Mouse (Mus musculus): ENCODE data around the gene Cnksr3.

Cnksr3 gene

GRCm38 (mm10) chr10:7176205-7176910, 35.7 kb downstream of the Cnksr3 start:
- TF ChIP-seq CTCF (conservative IDR thresholded peaks at IDR 0.05; ENCODE audit: low read length) (no peak), POU5F1 (IDR thresholded peaks at IDR 0.05; ENCODE audit: borderline replicate concordance, low read length) (no peak), NANOG (IDR thresholded peaks at IDR 0.05; ENCODE audit: borderline replicate concordance, low read length) (no peak)
- no peaks in the 10 kb centered on the region for H3K27me3 ChIP-seq (ENCODE audit: insufficient read depth, low read length)
- peaks cover 8% of the 10 kb centered on the region; the same call in 1 of the 2 replicates for H3K4me1 ChIP-seq (replicated peaks; ENCODE audit: low read depth, low read length)
- H3K9me3 ChIP-seq (ENCODE audit: low read length) = no peaks in the 10 kb centered on the region
- no peaks in the 10 kb centered on the region for H3K36me3 ChIP-seq (ENCODE audit: insufficient read depth, low read length)
- no peak overlapping the region for H3K4me3 ChIP-seq (replicated peaks; ENCODE audit: low read length)

GRCm38 (mm10) chr10:7174480-7174879, 37.6 kb downstream of the Cnksr3 start:
- H3K4me1 ChIP-seq (replicated peaks; ENCODE audit: low read depth, low read length) = peaks cover 6% of the 10 kb centered on the region; the same call in 1 of the 2 replicates
- peaks cover 2% of the 10 kb centered on the region; the same call in 1 of the 2 replicates for H3K9me3 ChIP-seq (ENCODE audit: low read length)
- H3K27me3 ChIP-seq (ENCODE audit: insufficient read depth, low read length) = no peaks in the 10 kb centered on the region
- H3K4me3 ChIP-seq (replicated peaks; ENCODE audit: low read length) = no peak overlapping the region
- H3K36me3 ChIP-seq (ENCODE audit: insufficient read depth, low read length) = no peaks in the 10 kb centered on the region
- TF ChIP-seq CTCF (conservative IDR thresholded peaks at IDR 0.05; ENCODE audit: low read length) = no peak
- TF ChIP-seq POU5F1 (IDR thresholded peaks at IDR 0.05; ENCODE audit: borderline replicate concordance, low read length) = no peak
- no peak for TF ChIP-seq NANOG (IDR thresholded peaks at IDR 0.05; ENCODE audit: borderline replicate concordance, low read length)

GRCm38 (mm10) chr10:7173098-7173497, 38.9 kb downstream of the Cnksr3 start:
- no peaks in the 10 kb centered on the region for H3K27me3 ChIP-seq (ENCODE audit: insufficient read depth, low read length)
- H3K36me3 ChIP-seq (ENCODE audit: insufficient read depth, low read length) = no peaks in the 10 kb centered on the region
- H3K4me3 ChIP-seq (replicated peaks; ENCODE audit: low read length) = no peak overlapping the region
- H3K4me1 ChIP-seq (replicated peaks; ENCODE audit: low read depth, low read length) = no peaks in the 10 kb centered on the region; the same call in 1 of the 2 replicates
- TF ChIP-seq POU5F1 (IDR thresholded peaks at IDR 0.05; ENCODE audit: borderline replicate concordance, low read length) = no peak
- peaks cover 8% of the 10 kb centered on the region for H3K9me3 ChIP-seq (ENCODE audit: low read length)

GRCm38 (mm10) chr10:7170434-7170833, 41.6 kb downstream of the Cnksr3 start:
- Histone ChIP-seq H3K27me3 (ENCODE audit: insufficient read depth, low read length) (no peaks in the 10 kb centered on the region), H3K36me3 (ENCODE audit: insufficient read depth, low read length) (no peaks in the 10 kb centered on the region), H3K4me3 (replicated peaks; ENCODE audit: low read length) (no peak overlapping the region), H3K9me3 (ENCODE audit: low read length) (peaks cover 8% of the 10 kb centered on the region), H3K4me1 (replicated peaks; ENCODE audit: low read depth, low read length) (no peaks in the 10 kb centered on the region; the same call in 1 of the 2 replicates)
- TF ChIP-seq CTCF (conservative IDR thresholded peaks at IDR 0.05; ENCODE audit: low read length) = no peak
- TF ChIP-seq NANOG (IDR thresholded peaks at IDR 0.05; ENCODE audit: borderline replicate concordance, low read length) = no peak
- no peak for TF ChIP-seq POU5F1 (IDR thresholded peaks at IDR 0.05; ENCODE audit: borderline replicate concordance, low read length)

- H3K4me3 ChIP-seq (replicated peaks; ENCODE audit: low read length) = no peak overlapping the region
- H3K4me1 ChIP-seq (replicated peaks; ENCODE audit: low read depth, low read length) = no peaks in the 10 kb centered on the region
- no peaks in the 10 kb centered on the region for H3K36me3 ChIP-seq (ENCODE audit: insufficient read depth, low read length)
- no peaks in the 10 kb centered on the region; the same call in 1 of the 2 replicates for H3K9me3 ChIP-seq (ENCODE audit: low read length)
- H3K27me3 ChIP-seq (ENCODE audit: insufficient read depth, low read length) = no peaks in the 10 kb centered on the region
- TF ChIP-seq CTCF (conservative IDR thresholded peaks at IDR 0.05; ENCODE audit: low read length) (no peak), POU5F1 (IDR thresholded peaks at IDR 0.05; ENCODE audit: borderline replicate concordance, low read length) (no peak), NANOG (IDR thresholded peaks at IDR 0.05; ENCODE audit: borderline replicate concordance, low read length) (no peak)
Measured at GRCm38 (mm10) chr10:7163031-7163430, 49.0 kb downstream of the Cnksr3 start.

GRCm38 (mm10) chr10:7159061-7159511, 53.0 kb downstream of the Cnksr3 start:
- Histone ChIP-seq H3K4me1 (replicated peaks; ENCODE audit: low read depth, low read length) (no peaks in the 10 kb centered on the region), H3K27me3 (ENCODE audit: insufficient read depth, low read length) (no peaks in the 10 kb centered on the region), H3K4me3 (replicated peaks; ENCODE audit: low read length) (no peak overlapping the region), H3K9me3 (ENCODE audit: low read length) (no peaks in the 10 kb centered on the region), H3K36me3 (ENCODE audit: insufficient read depth, low read length) (no peaks in the 10 kb centered on the region; the same call in 1 of the 2 replicates)
- TF ChIP-seq POU5F1 (IDR thresholded peaks at IDR 0.05; ENCODE audit: borderline replicate concordance, low read length) = no peak
- TF ChIP-seq CTCF (conservative IDR thresholded peaks at IDR 0.05; ENCODE audit: low read length) = no peak
- no peak for TF ChIP-seq NANOG (IDR thresholded peaks at IDR 0.05; ENCODE audit: borderline replicate concordance, low read length)

GRCm38 (mm10) chr10:7158285-7159060, 53.6 kb downstream of the Cnksr3 start:
- no peak for TF ChIP-seq NANOG (IDR thresholded peaks at IDR 0.05; ENCODE audit: borderline replicate concordance, low read length)
- no peak for TF ChIP-seq CTCF (conservative IDR thresholded peaks at IDR 0.05; ENCODE audit: low read length)
- no peak for TF ChIP-seq POU5F1 (IDR thresholded peaks at IDR 0.05; ENCODE audit: borderline replicate concordance, low read length)
- H3K4me3 ChIP-seq (replicated peaks; ENCODE audit: low read length) = no peak overlapping the region
- no peaks in the 10 kb centered on the region for H3K4me1 ChIP-seq (replicated peaks; ENCODE audit: low read depth, low read length)
- H3K27me3 ChIP-seq (ENCODE audit: insufficient read depth, low read length) = no peaks in the 10 kb centered on the region
- no peaks in the 10 kb centered on the region; the same call in 1 of the 2 replicates for H3K36me3 ChIP-seq (ENCODE audit: insufficient read depth, low read length)
- H3K9me3 ChIP-seq (ENCODE audit: low read length) = no peaks in the 10 kb centered on the region

GRCm38 (mm10) chr10:7154877-7155276, 57.2 kb downstream of the Cnksr3 start:
- H3K36me3 ChIP-seq (ENCODE audit: insufficient read depth, low read length) = no peaks in the 10 kb centered on the region; the same call in 1 of the 2 replicates
- no peak overlapping the region for H3K4me3 ChIP-seq (replicated peaks; ENCODE audit: low read length)
- no peaks in the 10 kb centered on the region for H3K4me1 ChIP-seq (replicated peaks; ENCODE audit: low read depth, low read length)
- no peaks in the 10 kb centered on the region for H3K27me3 ChIP-seq (ENCODE audit: insufficient read depth, low read length)
- no peak for TF ChIP-seq POU5F1 (IDR thresholded peaks at IDR 0.05; ENCODE audit: borderline replicate concordance, low read length)
- TF ChIP-seq CTCF (conservative IDR thresholded peaks at IDR 0.05; ENCODE audit: low read length) = no peak
- no peak for TF ChIP-seq NANOG (IDR thresholded peaks at IDR 0.05; ENCODE audit: borderline replicate concordance, low read length)
- no peaks in the 10 kb centered on the region for H3K9me3 ChIP-seq (ENCODE audit: low read length)
